Mouse (Mus musculus): ENCODE data around the gene Eno2. TPM values are rescaled to one million over a fixed set of nuclear protein-coding genes. Genes with fewer than 3 reads are reported as not detected.
"Not testable (repeated sequence)": the region's sequence is repeated elsewhere in the genome, so short reads cannot be mapped to it uniquely, and the experiment has no call there.

Eno2 gene
- polyA plus RNA-seq, 1 experiment from 2014 or later: 9.4 TPM

DNA sequence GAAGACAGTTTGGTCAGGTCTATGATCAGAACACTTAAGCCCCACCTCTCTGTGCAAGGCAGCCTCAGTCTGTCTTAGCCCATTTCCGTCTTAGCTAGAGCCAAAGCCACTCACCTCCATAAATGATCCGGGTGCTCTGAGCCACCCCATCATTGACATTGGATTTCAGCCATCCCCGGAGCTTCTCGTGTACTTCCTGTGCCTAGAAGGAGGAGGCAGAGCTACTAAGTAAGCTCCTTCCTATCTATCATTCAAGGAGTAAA lies 41.9 kb upstream of the Eno2 start:
- peaks cover 53% of the 10 kb centered on the region for H3K4me1 ChIP-seq
- no peak overlapping the region for H3K4me3 ChIP-seq
- H3K9ac ChIP-seq (replicated peaks): no peak overlapping the region
- no peak overlapping the region for H3K4me2 ChIP-seq (replicated peaks)
- H3K27me3 ChIP-seq: no peaks in the 10 kb centered on the region
- H3K36me3 ChIP-seq: peaks cover 27% of the 10 kb centered on the region
- no peaks in the 10 kb centered on the region for H3K9me3 ChIP-seq
- WGBS: 91% methylated on average over 4 of the region's 4 CpGs
- ATAC-seq (ENCODE audit: low FRiP score, low read depth): no peak
- H3K27ac ChIP-seq (replicated peaks): no peak overlapping the region

DNA sequence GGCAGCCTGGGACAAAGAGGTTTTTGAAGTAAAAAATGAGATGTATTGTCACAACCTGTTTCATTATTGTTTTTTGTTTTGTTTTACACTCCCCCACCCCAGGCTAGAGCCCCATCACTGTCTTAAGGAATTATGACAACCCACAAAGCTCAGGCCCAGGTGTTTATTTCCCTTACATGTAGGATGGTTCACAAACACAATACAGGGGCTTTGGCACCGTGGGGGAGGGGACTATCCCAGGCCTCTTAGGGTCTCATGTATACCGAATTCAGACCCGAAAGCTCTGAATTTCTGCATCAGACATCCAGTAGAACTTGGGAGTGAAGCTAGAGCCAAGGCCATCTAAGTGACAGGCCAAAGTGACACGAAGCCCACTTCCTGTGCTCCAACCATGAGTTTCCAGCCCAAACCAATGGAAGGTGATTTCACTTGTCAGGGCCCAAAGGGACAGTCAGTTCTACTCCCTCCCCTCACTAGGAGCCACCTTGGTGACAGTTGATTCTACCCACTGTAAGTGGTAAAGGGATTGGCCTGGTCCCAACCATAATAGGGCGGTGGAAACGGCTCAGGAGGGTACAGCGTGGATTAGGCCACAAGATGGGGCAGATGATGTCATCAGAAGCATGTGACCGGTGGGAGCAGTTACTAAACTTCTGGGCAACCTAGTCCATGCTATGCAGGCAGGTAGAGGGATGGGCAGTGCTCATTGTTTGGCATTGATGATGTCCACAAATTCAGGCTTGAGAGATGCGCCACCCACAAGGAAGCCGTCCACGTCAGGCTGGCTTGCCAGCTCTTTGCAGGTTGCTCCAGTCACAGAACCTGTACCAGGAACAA lies 41.3 kb upstream of the Eno2 start:
- H3K4me1 ChIP-seq: peaks cover 58% of the 10 kb centered on the region
- ATAC-seq (ENCODE audit: low FRiP score, low read depth): not testable (repeated sequence)

DNA sequence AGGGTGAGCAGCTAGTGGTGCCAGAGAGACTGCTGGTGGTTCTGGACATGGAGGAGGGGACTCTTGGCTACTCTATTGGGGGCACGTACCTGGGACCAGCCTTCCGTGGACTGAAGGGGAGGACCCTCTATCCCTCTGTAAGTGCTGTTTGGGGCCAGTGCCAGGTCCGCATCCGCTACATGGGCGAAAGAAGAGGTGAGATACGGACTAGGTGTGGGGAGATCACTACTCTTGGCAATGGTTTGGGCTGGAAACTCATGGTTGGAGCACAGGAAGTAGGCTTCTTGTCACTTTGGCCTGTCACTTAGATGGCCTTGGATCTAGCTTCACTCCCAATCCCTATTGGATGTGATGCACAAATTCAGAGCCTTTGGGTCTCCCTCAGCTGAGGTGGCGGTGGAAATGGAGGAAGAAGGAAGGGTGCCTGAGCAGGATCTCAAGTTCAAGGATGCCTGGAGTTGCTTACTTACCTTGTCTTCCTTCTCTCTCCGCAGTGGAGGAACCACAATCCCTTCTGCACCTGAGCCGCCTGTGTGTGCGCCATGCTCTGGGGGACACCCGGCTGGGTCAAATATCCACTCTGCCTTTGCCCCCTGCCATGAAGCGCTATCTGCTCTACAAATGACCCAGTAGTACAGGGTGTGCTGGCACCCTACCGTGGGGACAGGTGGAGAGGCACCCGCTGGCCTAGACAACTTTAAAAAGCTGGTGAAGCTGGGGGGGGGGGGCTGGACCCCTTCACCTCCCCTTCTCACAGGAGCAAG lies 40.5 kb upstream of the Eno2 start:
- Histone ChIP-seq H3K27ac (replicated peaks) (peak overlapping the region; percentile 78), H3K4me1 (peaks cover 59% of the 10 kb centered on the region), H3K9ac (replicated peaks) (peak overlapping the region; percentile 58), H3K4me2 (replicated peaks) (peak overlapping the region; percentile 92), H3K4me3 (peak overlapping the region; percentile 52), H3K27me3 (no peaks in the 10 kb centered on the region), H3K36me3 (peaks cover 22% of the 10 kb centered on the region), H3K9me3 (no peaks in the 10 kb centered on the region)
- ATAC-seq (ENCODE audit: low FRiP score, low read depth): no peak
- 45% methylated on average over 14 of the region's 14 CpGs for WGBS

More for the DNA sequence above, 41.3 kb upstream of the Eno2 start:
- not testable (repeated sequence) for H3K27me3 ChIP-seq; H3K4me2 ChIP-seq (replicated peaks); H3K27ac ChIP-seq (replicated peaks); H3K9ac ChIP-seq (replicated peaks); H3K9me3 ChIP-seq; H3K4me3 ChIP-seq
- peaks cover 22% of the 10 kb centered on the region for H3K36me3 ChIP-seq
- WGBS: 85% methylated on average over 11 of the region's 11 CpGs

DNA sequence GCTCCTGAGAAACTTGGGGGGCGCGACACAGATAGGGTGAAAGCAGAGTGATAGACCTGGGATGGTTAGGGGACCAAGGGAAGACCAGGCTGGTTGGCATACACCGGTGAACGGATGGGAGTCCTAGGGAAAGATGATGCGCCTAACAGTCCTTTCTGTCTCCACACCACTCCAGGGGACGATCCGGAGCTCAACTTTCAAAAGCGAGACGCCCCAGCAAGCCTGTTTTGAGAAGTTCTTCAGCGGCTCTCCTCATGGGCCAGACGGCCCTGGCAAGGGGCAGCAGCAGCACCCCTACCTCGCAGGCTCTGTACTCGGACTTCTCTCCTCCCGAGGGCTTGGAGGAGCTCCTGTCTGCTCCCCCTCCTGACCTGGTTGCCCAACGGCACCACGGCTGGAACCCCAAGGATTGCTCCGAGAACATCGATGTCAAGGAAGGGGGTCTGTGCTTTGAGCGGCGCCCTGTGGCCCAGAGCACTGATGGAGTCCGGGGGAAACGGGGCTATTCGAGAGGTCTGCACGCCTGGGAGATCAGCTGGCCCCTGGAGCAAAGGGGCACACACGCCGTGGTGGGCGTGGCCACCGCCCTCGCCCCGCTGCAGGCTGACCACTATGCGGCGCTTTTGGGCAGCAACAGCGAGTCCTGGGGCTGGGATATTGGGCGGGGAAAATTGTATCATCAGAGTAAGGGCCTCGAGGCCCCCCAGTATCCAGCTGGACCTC lies 39.7 kb upstream of the Eno2 start:
- peak; percentile 20 for ATAC-seq (ENCODE audit: low FRiP score, low read depth)
- Histone ChIP-seq H3K36me3 (peaks cover 22% of the 10 kb centered on the region), H3K4me2 (replicated peaks) (peak overlapping the region; percentile 92), H3K27me3 (no peaks in the 10 kb centered on the region), H3K9ac (replicated peaks) (peak overlapping the region; percentile 58), H3K27ac (replicated peaks) (peak overlapping the region; percentile 78), H3K4me1 (peaks cover 52% of the 10 kb centered on the region), H3K9me3 (no peaks in the 10 kb centered on the region), H3K4me3 (peak overlapping the region; percentile 52)
- WGBS: under 1% methylated on average over 35 of the region's 35 CpGs

DNA sequence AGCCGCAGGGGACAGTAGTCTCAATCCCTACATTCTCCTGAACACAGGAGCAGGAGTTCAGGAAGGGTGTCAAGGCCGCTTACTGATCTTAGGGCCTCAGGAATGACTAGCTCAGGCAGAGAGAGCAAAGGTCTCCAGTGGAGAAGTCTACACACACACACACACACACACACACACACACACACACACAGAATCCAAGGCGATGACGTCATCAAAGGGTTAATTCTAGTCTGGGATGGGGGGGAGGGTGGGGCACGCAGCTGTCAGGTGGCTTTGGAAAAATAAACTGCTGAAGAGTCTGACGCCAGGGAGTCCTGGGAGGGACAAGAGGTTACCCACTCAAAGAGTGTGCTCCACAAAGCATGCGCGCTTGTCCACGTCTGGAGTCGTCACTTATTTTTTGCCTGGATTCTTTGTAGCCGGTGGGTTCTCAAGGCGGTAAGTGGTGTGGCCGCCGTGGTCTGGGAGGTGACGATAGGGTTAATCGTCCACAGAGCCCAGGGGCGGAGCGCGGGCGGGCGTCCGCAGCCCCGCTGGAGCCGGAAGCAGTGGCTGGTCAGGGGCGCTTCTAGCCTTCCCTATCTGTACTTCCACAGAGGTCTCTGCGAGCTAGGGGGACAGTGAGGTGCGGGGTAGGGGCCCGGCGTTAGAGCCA lies 39.0 kb upstream of the Eno2 start, which contains the start of gene Spsb2:
Spsb2 (plus strand) TSS at position 304 of the 655 bp plus-strand sequence.
- Histone ChIP-seq H3K36me3 (peaks cover 22% of the 10 kb centered on the region), H3K9ac (replicated peaks) (peak within 1 kb of the TSS; percentile 58), H3K4me2 (replicated peaks) (peak within 1 kb of the TSS; percentile 92), H3K4me1 (peaks cover 50% of the 10 kb centered on the region), H3K4me3 (peak within 1 kb of the TSS; percentile 52), H3K27me3 (no peaks in the 10 kb centered on the region), H3K9me3 (no peaks in the 10 kb centered on the region), H3K27ac (replicated peaks) (peak within 1 kb of the TSS; percentile 78)
- peak; percentile 14 for ATAC-seq (ENCODE audit: low FRiP score, low read depth)
- WGBS: 4% methylated on average over 29 of the region's 29 CpGs

DNA sequence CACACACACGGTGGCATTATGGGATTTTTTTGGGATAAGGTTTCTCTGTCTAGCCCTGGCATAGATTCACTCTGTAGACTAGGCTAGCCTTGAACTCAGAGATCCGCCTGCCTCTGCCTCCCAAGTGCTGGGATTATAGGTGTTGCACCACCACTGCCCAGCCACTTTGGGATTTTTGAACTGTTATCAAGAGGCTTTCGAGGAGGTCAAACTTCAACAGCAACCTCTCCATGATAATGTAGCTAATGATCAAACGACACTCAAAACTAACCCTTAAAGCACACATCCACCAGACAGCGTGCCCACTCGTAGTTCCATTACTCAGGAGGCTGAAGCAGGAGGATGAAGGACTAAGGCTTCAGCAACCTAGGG lies 38.5 kb upstream of the Eno2 start:
- Histone ChIP-seq H3K27ac (replicated peaks) (0 out of 2 replicates have a peak overlapping the region, but pooled peaks have one; percentile 78), H3K4me1 (peaks cover 46% of the 10 kb centered on the region), H3K4me2 (replicated peaks) (peak overlapping the region; percentile 92), H3K36me3 (peaks cover 22% of the 10 kb centered on the region), H3K4me3 (peak overlapping the region; percentile 52), H3K27me3 (no peaks in the 10 kb centered on the region), H3K9me3 (no peaks in the 10 kb centered on the region), H3K9ac (replicated peaks) (peak overlapping the region; percentile 58)
- WGBS: 81% methylated on average over 6 of the region's 6 CpGs
- ATAC-seq (ENCODE audit: low FRiP score, low read depth): no peak

DNA sequence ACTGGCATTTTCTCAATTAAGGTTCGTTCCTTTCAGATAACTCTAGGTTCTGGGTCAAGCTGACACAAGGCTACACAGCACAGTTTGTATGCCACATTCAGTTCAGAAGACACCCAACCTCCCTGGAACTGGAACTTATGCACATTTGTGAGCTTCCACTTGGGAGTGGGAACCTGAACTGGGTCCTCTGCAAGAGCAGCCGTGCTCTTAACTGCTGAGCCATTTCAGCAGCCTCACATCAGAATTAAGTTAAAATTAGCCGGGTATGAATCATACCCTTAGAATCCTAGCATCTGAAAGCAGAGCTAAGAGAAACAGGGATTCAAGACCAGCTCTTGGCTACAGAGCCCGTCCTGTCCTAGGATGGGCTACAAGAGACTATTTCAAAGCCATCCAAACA lies 37.9 kb upstream of the Eno2 start:
- Histone ChIP-seq H3K36me3 (peaks cover 21% of the 10 kb centered on the region), H3K27ac (replicated peaks) (no peak overlapping the region), H3K4me3 (no peak overlapping the region), H3K4me2 (replicated peaks) (no peak overlapping the region), H3K9me3 (no peaks in the 10 kb centered on the region), H3K27me3 (0 out of 2 replicates have a peak, but pooled peaks cover 3% of the 10 kb centered on the region), H3K9ac (replicated peaks) (no peak overlapping the region), H3K4me1 (peaks cover 40% of the 10 kb centered on the region)
- WGBS: 92% methylated on average over 4 of the region's 4 CpGs
- no peak for ATAC-seq (ENCODE audit: low FRiP score, low read depth)

DNA sequence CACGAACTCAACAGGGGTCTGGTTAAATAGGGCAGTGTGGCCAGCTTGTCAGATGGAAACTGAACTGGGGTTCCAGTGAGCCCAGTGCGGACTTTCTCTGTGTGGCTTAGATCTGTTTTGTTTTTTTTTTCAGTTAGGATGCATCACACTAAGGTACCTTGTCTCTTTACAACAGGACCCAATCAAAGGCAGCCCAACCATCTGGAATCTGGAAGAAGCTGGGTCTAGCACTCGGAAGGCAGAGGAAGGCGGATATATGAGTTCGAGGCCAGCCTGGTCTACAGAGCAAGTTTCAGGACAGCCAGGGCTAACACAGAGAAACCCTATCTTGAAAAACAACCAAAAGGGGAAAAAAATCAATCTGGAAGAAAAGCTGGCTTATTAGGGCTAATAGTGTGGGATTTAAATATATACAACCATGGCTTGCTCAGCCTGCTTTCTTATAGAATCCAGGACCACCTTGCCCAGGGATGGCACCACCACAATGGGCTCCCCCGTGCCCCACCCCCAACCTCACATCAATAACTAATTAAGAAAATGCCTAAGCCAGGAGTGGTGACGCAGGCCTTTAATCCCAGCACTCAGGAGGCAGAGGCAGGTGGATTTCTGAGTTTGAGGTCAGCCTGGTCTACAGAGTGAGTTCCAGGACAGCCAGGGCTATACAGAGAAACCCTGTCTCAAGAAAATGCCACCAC lies 37.1 kb upstream of the Eno2 start:
- peaks cover 13% of the 10 kb centered on the region for H3K36me3 ChIP-seq
- H3K9ac ChIP-seq (replicated peaks): no peak overlapping the region
- H3K9me3 ChIP-seq: no peaks in the 10 kb centered on the region
- H3K4me1 ChIP-seq: peaks cover 36% of the 10 kb centered on the region
- 77% methylated on average over 7 of the region's 7 CpGs for WGBS
- ATAC-seq (ENCODE audit: low FRiP score, low read depth): no peak
- 0 out of 2 replicates have a peak, but pooled peaks cover 3% of the 10 kb centered on the region for H3K27me3 ChIP-seq
- peak overlapping the region; percentile 75 for H3K27ac ChIP-seq (replicated peaks)
- H3K4me3 ChIP-seq: no peak overlapping the region
- peak overlapping the region; percentile 71 for H3K4me2 ChIP-seq (replicated peaks)

DNA sequence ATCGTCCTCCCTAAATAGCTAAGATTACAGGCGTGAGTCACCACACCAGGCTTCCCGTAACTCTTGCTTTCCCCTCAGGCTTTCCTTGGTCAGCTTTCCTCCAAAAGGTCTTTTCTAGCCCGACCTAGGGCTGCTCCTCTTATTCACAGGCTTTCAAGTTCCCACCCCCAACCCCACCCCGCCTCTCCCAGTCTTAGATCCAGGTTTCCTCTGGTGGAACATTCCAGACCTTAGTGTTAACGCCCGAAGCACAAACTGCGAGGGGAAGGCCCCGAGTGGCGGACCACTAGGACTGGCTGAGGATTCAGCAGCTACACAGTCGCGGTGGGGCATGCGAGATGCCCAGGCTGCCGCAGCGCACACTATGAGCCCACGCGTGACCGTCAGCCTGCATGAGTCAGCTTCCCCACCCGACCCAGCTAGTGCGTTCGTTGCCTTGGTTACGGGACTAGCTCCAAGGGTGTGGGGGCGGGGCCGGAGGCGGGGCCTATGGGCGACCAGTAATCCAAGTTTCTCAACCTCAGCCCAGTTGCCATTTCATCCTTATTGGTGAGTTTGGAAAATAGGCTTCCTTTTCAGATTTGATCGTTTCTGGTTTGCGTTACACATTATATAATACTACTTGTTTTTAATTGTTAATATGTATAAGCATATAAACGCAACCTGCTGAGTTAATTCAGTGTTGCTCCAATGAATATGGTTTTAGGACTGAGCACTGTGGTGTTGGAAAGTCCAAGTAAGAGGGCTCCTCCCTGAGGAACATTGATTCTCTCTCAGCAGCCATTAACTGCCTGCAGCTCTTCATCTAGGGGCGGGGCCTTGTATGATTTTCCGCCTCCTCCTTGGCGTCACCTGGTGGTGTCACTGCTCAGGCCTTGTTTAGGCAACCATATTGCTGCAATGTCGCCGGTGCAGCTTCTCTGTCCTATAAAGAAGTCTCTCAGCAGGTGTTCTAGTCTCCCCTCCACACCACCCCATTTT lies 36.2 kb upstream of the Eno2 start:
- peak overlapping the region; percentile 75 for H3K27ac ChIP-seq (replicated peaks)
- 2% methylated on average over 34 of the region's 34 CpGs for WGBS

DNA sequence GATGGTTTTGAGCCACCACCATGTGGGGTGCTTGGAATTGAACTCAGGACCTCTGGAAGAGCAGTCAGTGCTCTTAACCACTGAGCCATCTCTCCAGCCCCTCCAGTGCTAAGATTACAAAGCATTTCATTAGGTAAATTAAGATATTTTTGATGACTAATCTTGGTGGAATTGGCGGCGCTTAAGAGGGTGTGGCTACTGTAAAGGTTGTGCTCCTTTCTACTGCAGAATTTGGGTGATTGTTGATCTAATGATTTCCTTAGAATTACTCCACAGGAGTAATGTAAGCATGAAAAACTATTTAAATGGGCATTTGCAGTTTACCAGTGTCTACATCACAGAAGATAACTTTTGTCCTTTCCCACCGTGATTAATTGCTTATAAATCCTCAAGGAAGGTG lies 34.9 kb upstream of the Eno2 start:
- H3K27ac ChIP-seq (replicated peaks): no peak overlapping the region
- 93% methylated on average over 3 of the region's 3 CpGs for WGBS

More for the DNA sequence above, 36.2 kb upstream of the Eno2 start:
- peak overlapping the region; percentile 39 for H3K4me3 ChIP-seq
- peak overlapping the region; percentile 44; the same call in 1 of the 2 replicates for H3K9ac ChIP-seq (replicated peaks)
- peak; percentile 80 for ATAC-seq (ENCODE audit: low FRiP score, low read depth)
- 0 out of 2 replicates have a peak, but pooled peaks cover 3% of the 10 kb centered on the region for H3K27me3 ChIP-seq
- peaks cover 5% of the 10 kb centered on the region; the same call in 1 of the 2 replicates for H3K36me3 ChIP-seq
- H3K4me2 ChIP-seq (replicated peaks): peak overlapping the region; percentile 71
- peaks cover 36% of the 10 kb centered on the region for H3K4me1 ChIP-seq
- H3K9me3 ChIP-seq: no peaks in the 10 kb centered on the region

More for the DNA sequence above, 34.9 kb upstream of the Eno2 start:
- Histone ChIP-seq H3K9ac (replicated peaks) (no peak overlapping the region), H3K4me3 (no peak overlapping the region), H3K9me3 (no peaks in the 10 kb centered on the region), H3K36me3 (no peaks in the 10 kb centered on the region), H3K27me3 (0 out of 2 replicates have a peak, but pooled peaks cover 3% of the 10 kb centered on the region), H3K4me1 (peaks cover 26% of the 10 kb centered on the region), H3K4me2 (replicated peaks) (no peak overlapping the region)
- ATAC-seq (ENCODE audit: low FRiP score, low read depth): no peak

Data from midbrain, embryonic 12.5 days (tissue).